Mouse (Mus musculus): ENCODE data around the gene Wnt2. TPM values are rescaled to one million over a fixed set of nuclear protein-coding genes. Genes with fewer than 3 reads are reported as not detected.

Gene Wnt2
- polyA plus RNA-seq, 1 experiment from 2014 or later: 1.6 TPM

GRCm38 (mm10) chr6:18013346-18013745 is 17.0 kb downstream of the Wnt2 start:
- 73% methylated on average over 7 of the region's 7 CpGs for WGBS
- ATAC-seq (ENCODE audit: low FRiP score, low read depth): no peak
- no peak overlapping the region for H3K27ac ChIP-seq
- H3K36me3 ChIP-seq: no peaks in the 10 kb centered on the region
- H3K4me3 ChIP-seq: no peak overlapping the region
- H3K4me1 ChIP-seq: no peaks in the 10 kb centered on the region
- no peak overlapping the region for H3K9ac ChIP-seq
- no peak overlapping the region for H3K4me2 ChIP-seq (replicated peaks)
- no peaks in the 10 kb centered on the region for H3K9me3 ChIP-seq
- H3K27me3 ChIP-seq (replicated peaks): no peaks in the 10 kb centered on the region

- Histone ChIP-seq H3K27ac (no peak overlapping the region), H3K4me3 (no peak overlapping the region), H3K4me1 (no peaks in the 10 kb centered on the region), H3K27me3 (replicated peaks) (no peaks in the 10 kb centered on the region), H3K9me3 (no peaks in the 10 kb centered on the region), H3K9ac (no peak overlapping the region), H3K36me3 (no peaks in the 10 kb centered on the region), H3K4me2 (replicated peaks) (no peak overlapping the region)
- WGBS: 81% methylated on average over 3 of the region's 3 CpGs
- no peak for ATAC-seq (ENCODE audit: low FRiP score, low read depth)
These were observed 23.0 kb downstream of the Wnt2 start for GRCm38 (mm10) chr6:18007356-18007755.

DNA sequence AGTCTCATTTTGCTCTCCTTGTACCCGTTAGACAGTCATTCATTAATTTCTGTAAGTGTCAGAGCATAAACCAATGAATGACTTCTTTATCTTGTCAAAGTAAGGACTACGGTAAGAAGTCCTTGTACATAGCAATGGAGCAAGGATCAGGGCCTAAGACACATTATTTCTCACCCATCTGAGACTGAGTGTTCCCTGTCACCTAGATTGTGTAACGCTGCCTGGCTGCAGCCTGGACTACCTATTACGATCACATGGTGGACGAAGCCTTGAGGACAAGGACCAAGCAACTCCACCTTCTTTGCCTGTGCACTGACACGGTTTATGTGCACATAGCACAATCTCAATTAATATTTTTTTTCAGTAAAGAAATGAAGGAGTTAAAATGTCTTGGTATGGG is 28.3 kb downstream of the Wnt2 start:
- Histone ChIP-seq H3K9ac (no peak overlapping the region), H3K4me2 (replicated peaks) (no peak overlapping the region), H3K9me3 (no peaks in the 10 kb centered on the region), H3K4me3 (no peak overlapping the region), H3K4me1 (no peaks in the 10 kb centered on the region), H3K36me3 (no peaks in the 10 kb centered on the region), H3K27me3 (replicated peaks) (no peaks in the 10 kb centered on the region), H3K27ac (no peak overlapping the region)
- no peak for ATAC-seq (ENCODE audit: low FRiP score, low read depth)
- WGBS: 89% methylated on average over 6 of the region's 6 CpGs

DNA sequence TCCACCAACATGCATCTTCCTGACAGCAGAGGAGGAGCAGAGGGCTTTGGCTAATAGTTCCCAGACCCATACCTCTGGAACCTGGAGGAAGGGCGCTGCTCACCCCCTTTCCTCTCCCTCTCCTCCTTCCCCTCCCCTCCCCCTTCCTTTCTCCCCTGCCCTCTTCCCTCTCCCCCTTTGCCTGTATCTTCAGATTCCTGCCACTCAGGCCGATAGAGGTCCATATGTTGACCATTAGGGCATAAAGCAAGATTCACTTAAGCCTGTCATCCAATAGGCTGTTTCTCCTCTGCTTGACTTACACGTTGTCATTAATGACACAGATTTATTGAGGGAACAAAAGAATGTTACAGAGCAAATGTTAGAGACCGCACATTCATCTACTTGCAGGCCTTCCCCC is 31.9 kb downstream of the Wnt2 start:
- no peak overlapping the region for H3K9ac ChIP-seq
- H3K4me3 ChIP-seq: no peak overlapping the region
- 60% methylated on average over 4 of the region's 4 CpGs for WGBS
- H3K4me2 ChIP-seq (replicated peaks): no peak overlapping the region
- H3K27me3 ChIP-seq (replicated peaks): no peaks in the 10 kb centered on the region
- no peaks in the 10 kb centered on the region for H3K36me3 ChIP-seq
- H3K4me1 ChIP-seq: no peaks in the 10 kb centered on the region
- no peaks in the 10 kb centered on the region for H3K9me3 ChIP-seq
- no peak for ATAC-seq (ENCODE audit: low FRiP score, low read depth)
- H3K27ac ChIP-seq: no peak overlapping the region

- Histone ChIP-seq H3K4me1 (no peaks in the 10 kb centered on the region), H3K9me3 (no peaks in the 10 kb centered on the region), H3K36me3 (no peaks in the 10 kb centered on the region), H3K4me3 (no peak overlapping the region), H3K9ac (no peak overlapping the region), H3K27ac (no peak overlapping the region), H3K4me2 (replicated peaks) (no peak overlapping the region), H3K27me3 (replicated peaks) (no peaks in the 10 kb centered on the region)
- 0 out of 2 replicates have a peak, but pooled peaks have one; percentile 50 for ATAC-seq (ENCODE audit: low FRiP score, low read depth)
- 55% methylated on average over 6 of the region's 6 CpGs for WGBS
These were observed 35.2 kb downstream of the Wnt2 start for GRCm38 (mm10) chr6:17994956-17995790.

DNA sequence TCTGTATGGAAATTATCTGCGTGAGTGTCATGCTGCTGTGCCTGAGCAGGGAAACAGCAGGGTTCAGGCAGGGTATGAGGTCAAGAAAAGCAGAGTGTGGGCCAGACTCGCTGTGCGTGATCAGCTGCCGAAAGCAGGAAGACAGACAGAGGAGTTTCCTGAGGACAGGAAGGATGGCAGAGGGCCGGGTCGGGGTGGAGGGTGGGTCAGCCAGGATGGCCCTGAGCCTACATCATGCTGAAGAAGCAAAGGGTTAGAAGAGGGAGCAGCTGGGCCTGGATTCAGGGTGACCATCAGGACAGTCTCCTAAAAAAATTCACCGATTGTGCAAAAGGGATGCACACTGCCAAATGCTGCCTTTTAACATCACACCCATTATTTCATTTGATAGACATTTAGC is 38.8 kb downstream of the Wnt2 start:
- H3K27me3 ChIP-seq (replicated peaks): no peaks in the 10 kb centered on the region
- WGBS: 75% methylated on average over 7 of the region's 7 CpGs
- H3K9me3 ChIP-seq: no peaks in the 10 kb centered on the region
- H3K4me2 ChIP-seq (replicated peaks): no peak overlapping the region
- H3K36me3 ChIP-seq: no peaks in the 10 kb centered on the region
- no peak overlapping the region for H3K4me3 ChIP-seq
- no peak overlapping the region for H3K9ac ChIP-seq
- ATAC-seq (ENCODE audit: low FRiP score, low read depth): no peak
- no peaks in the 10 kb centered on the region for H3K4me1 ChIP-seq
- no peak overlapping the region for H3K27ac ChIP-seq

DNA sequence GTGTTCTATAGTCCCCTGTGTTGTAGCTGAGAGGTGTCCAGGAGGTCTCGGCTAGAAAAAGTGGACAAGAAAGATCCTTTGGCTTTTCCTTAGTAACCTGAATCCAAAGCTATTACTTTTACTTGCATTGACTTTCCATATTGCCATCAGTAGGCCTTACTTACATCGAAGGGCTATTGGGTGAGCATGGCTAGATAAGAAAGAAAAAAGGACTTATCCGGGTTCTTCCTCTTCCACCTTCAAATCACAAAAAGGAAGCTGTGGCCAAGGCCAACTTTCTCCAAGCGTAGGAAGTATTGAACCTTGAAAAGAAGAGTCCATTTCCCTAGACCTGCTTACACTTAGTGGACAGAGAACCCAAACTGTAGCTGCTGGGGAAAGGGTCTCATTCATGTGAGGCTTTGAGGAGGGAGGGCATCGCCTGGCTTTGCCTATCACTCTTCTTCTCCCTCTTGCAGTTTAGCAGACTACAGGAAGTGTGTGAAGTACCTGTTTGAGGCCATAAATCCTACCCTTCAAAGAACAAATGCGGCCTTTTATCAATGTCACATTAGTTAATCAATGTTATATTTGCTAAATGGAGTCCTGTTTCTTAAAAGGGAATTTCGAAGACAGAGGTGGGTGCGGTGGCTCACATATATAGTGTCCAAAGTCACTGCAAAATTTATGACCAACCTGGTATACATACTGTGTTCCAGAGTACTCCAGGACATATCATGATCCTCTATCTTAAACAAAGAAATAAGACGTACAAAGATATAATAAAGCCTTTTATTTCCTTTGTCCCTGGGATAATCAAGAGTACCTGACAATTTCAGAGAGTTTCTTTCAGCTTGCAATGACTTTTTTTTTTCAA is 40.0 kb downstream of the Wnt2 start:
- H3K4me2 ChIP-seq (replicated peaks): no peak overlapping the region
- H3K27me3 ChIP-seq (replicated peaks): no peaks in the 10 kb centered on the region
- no peaks in the 10 kb centered on the region for H3K9me3 ChIP-seq
- no peak overlapping the region for H3K4me3 ChIP-seq
- H3K27ac ChIP-seq: no peak overlapping the region
- H3K9ac ChIP-seq: no peak overlapping the region
- 91% methylated on average over 9 of the region's 9 CpGs for WGBS
- no peaks in the 10 kb centered on the region for H3K36me3 ChIP-seq
- H3K4me1 ChIP-seq: no peaks in the 10 kb centered on the region
- no peak for ATAC-seq (ENCODE audit: low FRiP score, low read depth)

DNA sequence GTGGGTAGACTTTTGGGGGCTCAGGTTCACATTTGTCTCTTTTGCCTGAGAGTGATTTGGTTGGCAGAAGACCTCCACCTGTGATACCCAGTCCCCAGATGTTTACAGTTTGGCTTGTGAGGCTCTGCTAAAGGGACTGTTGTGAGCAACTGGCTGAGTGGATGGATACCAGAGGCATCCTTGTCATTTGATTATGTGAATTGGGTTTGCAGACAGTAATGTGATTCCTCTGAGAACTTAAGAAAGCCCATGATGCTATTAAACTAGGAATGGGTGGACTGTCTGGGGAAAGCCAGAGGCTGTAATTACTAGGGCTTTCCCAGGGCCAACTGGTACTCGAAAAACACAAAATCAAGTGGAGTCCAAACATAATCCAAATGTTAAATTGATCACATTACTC is 51.0 kb downstream of the Wnt2 start:
- no peak for ATAC-seq (ENCODE audit: low FRiP score, low read depth)
- no peaks in the 10 kb centered on the region for H3K36me3 ChIP-seq

DNA sequence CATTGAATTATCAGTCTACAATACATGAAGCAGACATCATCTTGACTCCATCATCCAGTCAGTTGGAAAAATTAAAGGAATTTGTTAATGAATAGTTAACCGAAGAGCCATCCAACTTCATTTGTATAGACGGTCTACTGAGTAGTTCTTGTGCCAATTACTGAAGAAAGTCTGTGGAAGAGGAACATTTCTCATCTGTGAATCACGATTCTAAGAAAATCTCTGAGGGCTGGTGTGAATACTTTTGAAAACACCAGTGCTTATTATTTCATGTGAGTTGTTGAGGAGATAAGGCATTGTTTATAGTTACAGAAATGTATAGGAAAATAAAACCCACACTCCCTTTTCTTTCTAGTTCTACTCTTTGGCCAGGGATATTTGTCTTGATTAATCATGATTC is 51.5 kb downstream of the Wnt2 start:
- Histone ChIP-seq H3K27ac (no peak overlapping the region), H3K9me3 (no peaks in the 10 kb centered on the region), H3K9ac (no peak overlapping the region), H3K36me3 (no peaks in the 10 kb centered on the region), H3K27me3 (replicated peaks) (no peaks in the 10 kb centered on the region), H3K4me1 (no peaks in the 10 kb centered on the region), H3K4me3 (no peak overlapping the region), H3K4me2 (replicated peaks) (no peak overlapping the region)
- no peak for ATAC-seq (ENCODE audit: low FRiP score, low read depth)
- 93% methylated on average over 3 of the region's 3 CpGs for WGBS

More for the DNA sequence above, 51.0 kb downstream of the Wnt2 start:
- no peaks in the 10 kb centered on the region for H3K9me3 ChIP-seq
- H3K4me3 ChIP-seq: no peak overlapping the region
- 69% methylated on average over 1 of the region's 1 CpGs for WGBS
- no peaks in the 10 kb centered on the region for H3K27me3 ChIP-seq (replicated peaks)
- H3K4me2 ChIP-seq (replicated peaks): no peak overlapping the region
- no peaks in the 10 kb centered on the region for H3K4me1 ChIP-seq
- no peak overlapping the region for H3K9ac ChIP-seq
- H3K27ac ChIP-seq: no peak overlapping the region

GRCm38 (mm10) chr6:17978324-17978723 is 52.1 kb downstream of the Wnt2 start:
- no peaks in the 10 kb centered on the region for H3K9me3 ChIP-seq
- ATAC-seq (ENCODE audit: low FRiP score, low read depth): no peak
- H3K4me2 ChIP-seq (replicated peaks): no peak overlapping the region
- 85% methylated on average over 5 of the region's 5 CpGs for WGBS
- no peaks in the 10 kb centered on the region for H3K36me3 ChIP-seq
- H3K9ac ChIP-seq: no peak overlapping the region
- H3K27ac ChIP-seq: no peak overlapping the region
- no peaks in the 10 kb centered on the region for H3K4me1 ChIP-seq
- no peaks in the 10 kb centered on the region for H3K27me3 ChIP-seq (replicated peaks)
- no peak overlapping the region for H3K4me3 ChIP-seq

DNA sequence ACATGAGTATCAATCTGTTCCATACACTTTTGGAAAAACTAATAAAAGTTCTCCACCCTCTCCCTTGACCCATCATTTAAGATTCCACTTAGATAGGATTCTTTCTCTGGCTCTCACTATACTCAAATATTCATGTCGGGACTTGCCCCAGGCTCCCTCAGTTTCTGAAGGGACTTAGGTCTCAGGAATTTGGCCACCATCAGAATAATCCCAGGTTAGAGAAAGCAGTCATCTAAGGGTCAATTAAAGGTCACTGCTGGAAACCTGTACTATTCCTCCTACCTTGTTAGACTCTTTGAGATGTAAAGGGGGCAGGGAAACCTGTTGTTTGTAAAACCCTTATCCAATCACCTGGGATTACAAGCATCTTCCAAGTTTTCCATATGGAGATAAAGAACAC is 53.2 kb downstream of the Wnt2 start:
- no peak for ATAC-seq (ENCODE audit: low FRiP score, low read depth)
- no peaks in the 10 kb centered on the region for H3K36me3 ChIP-seq
- no peaks in the 10 kb centered on the region for H3K4me1 ChIP-seq
- H3K27ac ChIP-seq: no peak overlapping the region
- H3K9me3 ChIP-seq: no peaks in the 10 kb centered on the region
- 67% methylated on average over 1 of the region's 1 CpGs for WGBS
- no peak overlapping the region for H3K4me2 ChIP-seq (replicated peaks)
- H3K4me3 ChIP-seq: no peak overlapping the region
- no peak overlapping the region for H3K9ac ChIP-seq
- no peaks in the 10 kb centered on the region for H3K27me3 ChIP-seq (replicated peaks)

- H3K4me2 ChIP-seq (replicated peaks): no peak overlapping the region
These were observed 56.0 kb downstream of the Wnt2 start for GRCm38 (mm10) chr6:17974416-17974815.

More at GRCm38 (mm10) chr6:17974416-17974815, 56.0 kb downstream of the Wnt2 start:
- ATAC-seq (ENCODE audit: low FRiP score, low read depth): no peak
- WGBS: 88% methylated on average over 3 of the region's 3 CpGs
- no peaks in the 10 kb centered on the region for H3K27me3 ChIP-seq (replicated peaks)
- H3K27ac ChIP-seq: no peak overlapping the region
- H3K36me3 ChIP-seq: no peaks in the 10 kb centered on the region
- no peaks in the 10 kb centered on the region for H3K4me1 ChIP-seq
- H3K4me3 ChIP-seq: no peak overlapping the region
- H3K9me3 ChIP-seq: no peaks in the 10 kb centered on the region
- no peak overlapping the region for H3K9ac ChIP-seq

Data from neural tube, embryonic 12.5 days (tissue).